Mouse (Mus musculus) adrenal gland (tissue): ENCODE results near the gene C2cd2l.
"Not testable (repeated sequence)": the region's sequence is repeated elsewhere in the genome, so short reads cannot be mapped to it uniquely, and the experiment has no call there.

Experiments used
- intact Hi-C: fragments of 180-260 bp; cut with DNase I; formaldehyde crosslinking; loops from one replicate; pipeline ENCODE4 v1.15.1; 2025

The C2cd2l gene

GRCm38 (mm10) chr9:44317452-44317851, 2.6 kb downstream of the C2cd2l start:
- intact Hi-C loops, result no loop called here

DNA sequence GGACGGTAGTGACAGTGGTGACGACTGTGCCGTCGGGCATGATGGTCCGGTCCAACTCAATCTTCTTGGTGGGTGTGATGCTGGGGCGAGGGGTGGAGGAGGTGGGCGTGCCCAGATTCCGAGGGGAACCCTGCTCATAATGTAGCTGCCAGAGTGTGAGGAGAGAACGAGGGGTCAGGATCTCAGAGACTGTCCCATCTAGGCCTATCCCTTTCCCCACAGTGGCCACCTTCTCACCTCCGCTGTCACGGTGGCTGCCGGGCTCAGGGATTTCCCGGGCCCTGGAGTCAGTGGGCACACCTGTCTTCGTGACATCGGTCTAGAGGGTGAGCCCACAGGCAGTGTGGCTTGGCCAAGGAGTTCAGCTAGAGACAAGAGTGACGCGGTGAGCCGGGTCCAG, 5.2 kb downstream of the C2cd2l start:
- intact Hi-C loops, result no loop called here

DNA sequence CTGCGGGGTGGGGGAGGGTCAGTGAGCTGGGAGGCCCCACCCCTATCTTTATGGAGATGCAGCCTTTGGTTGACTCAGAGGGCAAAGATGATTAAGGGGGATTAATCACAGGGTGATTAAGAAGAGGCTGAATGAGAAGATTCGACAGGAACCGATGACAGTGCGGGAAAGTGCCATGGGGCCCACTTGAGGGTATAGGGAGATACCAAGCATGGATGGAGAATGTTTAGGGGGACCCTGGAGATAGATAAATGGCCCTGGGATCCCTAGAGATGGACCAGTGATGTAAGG, 5.9 kb downstream of the C2cd2l start:
- intact Hi-C loops, result no loop called here

DNA sequence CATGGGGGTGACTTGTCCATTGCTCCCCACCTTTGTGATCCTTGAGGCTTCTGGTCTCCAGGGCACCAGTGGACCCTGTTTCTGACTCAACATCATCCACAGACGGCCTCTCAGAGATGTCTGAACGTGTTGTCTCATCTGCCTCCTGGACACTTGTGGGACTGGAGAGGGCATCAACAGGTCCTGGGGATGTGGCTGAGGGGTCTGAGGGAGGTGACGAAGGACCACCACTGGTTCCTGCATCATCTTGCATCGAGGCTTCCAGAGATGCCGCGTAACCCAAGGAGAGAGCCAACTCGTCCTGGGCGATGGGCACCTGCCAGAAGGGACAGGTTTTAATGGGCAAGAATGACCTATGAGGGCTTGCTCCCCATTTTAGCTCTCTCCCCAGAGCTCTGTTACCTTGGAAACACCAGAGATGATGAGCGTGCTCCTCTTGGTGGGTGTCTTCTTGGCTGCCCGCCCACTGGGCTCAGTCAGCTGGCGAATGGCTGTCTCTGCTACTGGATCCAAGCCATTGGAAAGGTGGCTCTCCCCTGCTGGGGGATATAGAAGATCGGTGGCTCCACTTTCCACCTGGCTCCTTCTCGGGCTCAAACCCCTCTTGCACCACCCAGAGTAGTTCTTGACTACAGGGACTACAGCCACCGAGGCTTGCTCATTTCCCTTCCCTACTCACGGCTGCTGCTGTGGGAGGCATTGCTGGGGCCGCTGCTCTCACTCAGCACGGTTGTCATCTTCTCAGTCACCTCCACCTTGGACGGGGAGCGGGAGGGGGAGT, 6.4 kb downstream of the C2cd2l start:
- intact Hi-C loops, result no loop called here

GRCm38 (mm10) chr9:44311136-44312134, 8.7 kb downstream of the C2cd2l start:
- intact Hi-C loops, result no loop called here

GRCm38 (mm10) chr9:44310750-44311135, 9.3 kb downstream of the C2cd2l start:
- intact Hi-C loops, result no loop called here

DNA sequence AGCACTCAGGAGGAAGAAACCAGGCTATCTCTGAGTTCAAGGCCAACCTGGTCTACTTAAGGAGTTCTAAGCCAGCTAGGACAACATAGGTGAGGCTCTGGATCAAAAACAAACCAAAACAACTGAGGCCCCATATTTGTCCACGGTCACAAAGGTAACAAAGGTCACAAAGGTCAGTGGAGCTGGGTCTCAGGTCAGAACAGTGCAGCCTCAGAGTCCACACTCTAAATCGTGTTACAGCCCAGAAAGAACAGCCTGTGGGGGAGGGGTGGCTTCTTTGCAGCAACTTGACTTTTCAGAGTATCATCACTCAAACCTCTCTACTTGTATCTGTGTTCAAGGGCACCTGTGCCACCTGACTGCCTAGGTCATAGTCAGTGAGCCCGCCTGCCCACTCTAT, 10.3 kb downstream of the C2cd2l start:
- intact Hi-C loops, result no loop called here

- intact Hi-C loops, result no loop called here
Measured at GRCm38 (mm10) chr9:44307248-44307647, 12.8 kb downstream of the C2cd2l start.

DNA sequence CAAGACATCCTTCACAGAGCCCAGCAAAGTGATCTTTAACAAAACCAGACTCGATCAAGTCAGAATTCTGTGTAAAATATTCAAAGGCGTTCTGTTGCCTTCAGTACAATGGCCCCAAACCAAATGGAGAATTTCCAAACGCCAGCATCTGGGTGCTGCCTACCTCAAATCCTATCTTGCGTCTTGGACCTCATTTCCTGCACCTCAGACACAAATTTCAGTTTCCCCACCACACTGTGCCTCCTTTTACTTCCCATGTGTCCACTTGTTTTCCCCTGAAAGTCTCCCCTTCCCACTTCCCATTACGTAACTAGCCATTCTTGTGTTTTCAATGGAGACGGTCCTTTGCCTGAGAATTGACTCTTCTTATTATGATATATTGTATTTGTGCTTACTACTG, 13.6 kb downstream of the C2cd2l start:
- intact Hi-C loops, result no loop called here

DNA sequence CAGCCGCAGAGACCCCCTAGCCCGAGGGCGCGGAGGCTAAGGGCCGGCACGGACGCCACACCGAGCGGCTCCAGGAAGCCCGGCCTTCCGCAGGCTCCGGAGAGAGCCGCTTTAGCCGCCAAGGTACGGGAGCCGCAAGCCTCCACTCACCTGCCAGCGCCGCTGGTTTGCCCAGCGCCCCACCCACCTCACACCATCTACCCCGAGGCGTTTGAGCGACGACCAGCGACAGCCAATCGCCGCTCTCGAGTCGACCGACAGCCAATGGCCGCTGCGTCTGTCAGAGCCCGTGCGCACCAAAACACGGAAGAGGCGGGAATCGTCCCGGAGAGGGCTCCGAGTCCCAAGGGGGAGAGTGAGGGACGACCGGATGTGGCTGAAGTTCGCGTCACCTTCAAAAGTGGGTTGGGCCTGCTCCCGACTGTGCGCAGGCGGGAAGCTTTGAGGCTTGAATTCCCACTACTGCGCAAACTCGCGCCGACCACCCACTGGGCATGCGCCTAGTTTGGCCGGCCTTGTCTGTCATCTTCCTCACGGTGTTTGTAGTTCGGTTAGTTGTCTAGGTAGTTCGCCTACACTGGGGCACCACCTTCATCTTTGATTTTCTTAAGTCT, 14.5 kb downstream of the C2cd2l start, which contains the start of gene Hinfp:
Gene Hinfp, minus strand, starts transcription at position 206 of the 614 bp plus-strand sequence.
- intact Hi-C loops, result no loop called here

DNA sequence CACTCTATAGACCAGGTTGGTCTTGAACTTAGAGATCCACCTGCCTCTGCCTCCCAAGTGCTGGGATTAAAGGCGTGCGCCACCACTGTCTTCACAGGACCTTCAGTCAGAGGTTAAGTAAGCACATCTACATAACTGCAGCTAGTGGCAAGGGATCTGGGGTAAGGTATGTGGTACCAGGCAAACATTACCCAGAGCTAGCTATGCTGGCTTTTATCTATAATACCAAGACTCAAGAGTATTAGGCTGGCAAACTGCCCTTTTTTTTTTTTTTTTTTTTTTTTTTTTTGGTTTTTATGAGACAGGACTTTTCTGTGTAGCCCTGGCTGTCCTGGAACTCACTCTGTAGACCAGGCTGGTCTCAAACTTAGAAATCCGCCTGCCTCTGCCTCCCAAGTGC, 20.1 kb downstream of the C2cd2l start:
- intact Hi-C loops, result not testable (repeated sequence)

DNA sequence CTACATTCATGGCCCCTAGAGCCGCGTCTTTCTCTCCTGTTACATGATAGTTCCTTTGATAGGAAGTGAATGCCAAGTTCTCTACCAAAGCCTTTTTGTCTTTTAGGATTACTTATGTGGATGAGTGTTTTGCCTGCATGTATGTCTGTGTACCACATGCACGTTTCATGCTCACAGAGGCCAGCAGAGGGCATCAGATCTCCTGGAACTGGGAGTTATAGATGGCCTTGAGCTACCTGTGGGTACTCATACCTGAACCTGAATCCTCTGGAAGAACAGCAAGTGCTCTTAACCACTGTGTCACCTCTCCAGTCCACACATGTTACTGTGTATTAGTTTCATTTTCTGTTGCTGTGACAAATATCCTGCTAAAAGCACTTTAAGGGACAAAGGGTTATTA, 27.6 kb downstream of the C2cd2l start:
- intact Hi-C loops, result loop anchor here (5.0 kb wide), 1 partner anchor 65 kb away; no protein-coding TSS in a partner anchor

- intact Hi-C loops, result no loop called here
Measured at GRCm38 (mm10) chr9:44288959-44289291, 31.2 kb downstream of the C2cd2l start.

GRCm38 (mm10) chr9:44288076-44288958, 31.8 kb downstream of the C2cd2l start, which contains the start of gene Abcg4:
Abcg4 (minus strand) TSS chr9:44288615.
- intact Hi-C loops, result no loop called here

DNA sequence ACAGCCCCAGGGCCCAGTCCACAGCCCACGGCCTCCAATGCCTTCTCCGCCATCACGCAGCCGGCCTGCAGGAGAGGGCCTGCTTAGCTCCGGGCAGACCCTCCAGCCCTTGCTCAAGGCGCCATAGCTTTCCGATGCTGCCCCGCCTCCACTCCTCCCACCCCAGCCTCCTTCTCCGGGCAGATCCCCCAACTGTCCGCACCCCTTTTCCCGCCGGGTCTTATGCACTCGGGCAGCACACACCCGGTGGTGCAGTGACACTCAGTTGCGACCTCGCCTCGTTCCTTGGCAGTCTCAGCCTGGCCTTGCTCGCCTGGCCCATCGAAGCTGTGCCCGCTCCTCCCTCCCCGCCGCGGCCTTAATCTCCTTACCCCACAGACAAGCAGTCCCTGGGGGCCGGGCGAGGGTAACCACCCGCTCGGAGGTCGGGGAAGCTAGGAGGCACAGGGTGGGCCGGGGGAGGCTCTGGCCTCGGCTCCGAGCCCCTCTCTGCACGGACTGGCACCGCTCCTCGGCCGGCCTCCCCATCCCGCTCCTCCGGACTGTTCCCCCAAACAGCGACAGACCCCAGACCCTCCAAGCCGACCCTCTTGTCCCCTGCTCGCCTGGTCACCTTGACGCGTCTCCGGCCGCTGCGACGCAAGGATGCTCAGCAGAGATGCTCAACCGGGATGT, 32.5 kb downstream of the C2cd2l start:
- intact Hi-C loops, result no loop called here

- intact Hi-C loops, result no loop called here
Measured at GRCm38 (mm10) chr9:44287003-44287400, 33.1 kb downstream of the C2cd2l start.

DNA sequence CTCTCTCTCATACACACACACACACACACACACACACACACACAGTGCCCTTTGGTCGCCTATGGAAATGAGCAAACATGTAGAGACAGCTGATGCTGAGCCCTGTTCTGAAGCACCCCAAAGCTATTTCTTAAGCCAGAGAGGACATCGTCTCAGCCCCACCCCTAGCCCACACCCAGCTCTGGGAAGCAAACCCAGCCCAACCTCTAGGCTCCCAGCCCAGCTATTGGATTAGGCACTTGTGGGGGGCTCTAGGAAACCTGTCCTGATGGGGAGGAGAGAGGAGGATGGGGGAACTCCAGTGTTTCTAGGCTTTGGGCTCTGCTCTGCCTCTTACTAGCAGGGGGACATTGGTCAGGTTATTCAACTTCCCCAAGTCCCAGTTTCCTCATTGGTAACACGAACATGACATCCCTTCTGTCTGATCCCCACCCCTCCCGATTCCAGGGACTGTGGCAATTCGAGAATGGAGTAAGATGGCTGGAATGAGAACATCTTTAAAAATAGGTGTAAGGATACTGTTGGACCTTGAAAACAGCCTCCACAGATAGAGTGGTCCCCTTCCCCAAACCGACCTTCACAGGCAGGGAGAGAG, 33.7 kb downstream of the C2cd2l start:
- intact Hi-C loops, result no loop called here

- intact Hi-C loops, result no loop called here
Measured at GRCm38 (mm10) chr9:44283183-44283582, 36.9 kb downstream of the C2cd2l start.

- intact Hi-C loops, result no loop called here
Measured at GRCm38 (mm10) chr9:44269973-44270372, 50.1 kb downstream of the C2cd2l start.

DNA sequence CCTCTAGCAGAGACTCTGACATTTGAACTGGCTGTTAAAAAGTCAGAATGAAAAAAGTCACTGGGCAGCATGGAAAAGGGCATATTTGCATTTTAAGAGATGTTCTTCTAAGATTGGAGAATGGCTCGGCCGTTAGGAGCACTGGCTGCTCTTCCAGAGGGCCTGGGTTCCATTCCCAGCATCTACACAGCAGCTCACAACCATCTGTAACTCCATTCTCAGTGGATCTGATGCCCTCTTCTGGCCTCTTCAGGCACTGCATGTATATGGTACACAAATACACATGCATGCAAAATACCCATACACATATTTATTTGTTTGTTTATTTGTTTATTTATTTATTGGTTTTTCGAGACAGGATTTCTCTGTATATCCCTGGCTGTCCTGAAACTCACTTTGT, 51.0 kb downstream of the C2cd2l start:
- intact Hi-C loops, result no loop called here
